In the genomic region with DNA sequence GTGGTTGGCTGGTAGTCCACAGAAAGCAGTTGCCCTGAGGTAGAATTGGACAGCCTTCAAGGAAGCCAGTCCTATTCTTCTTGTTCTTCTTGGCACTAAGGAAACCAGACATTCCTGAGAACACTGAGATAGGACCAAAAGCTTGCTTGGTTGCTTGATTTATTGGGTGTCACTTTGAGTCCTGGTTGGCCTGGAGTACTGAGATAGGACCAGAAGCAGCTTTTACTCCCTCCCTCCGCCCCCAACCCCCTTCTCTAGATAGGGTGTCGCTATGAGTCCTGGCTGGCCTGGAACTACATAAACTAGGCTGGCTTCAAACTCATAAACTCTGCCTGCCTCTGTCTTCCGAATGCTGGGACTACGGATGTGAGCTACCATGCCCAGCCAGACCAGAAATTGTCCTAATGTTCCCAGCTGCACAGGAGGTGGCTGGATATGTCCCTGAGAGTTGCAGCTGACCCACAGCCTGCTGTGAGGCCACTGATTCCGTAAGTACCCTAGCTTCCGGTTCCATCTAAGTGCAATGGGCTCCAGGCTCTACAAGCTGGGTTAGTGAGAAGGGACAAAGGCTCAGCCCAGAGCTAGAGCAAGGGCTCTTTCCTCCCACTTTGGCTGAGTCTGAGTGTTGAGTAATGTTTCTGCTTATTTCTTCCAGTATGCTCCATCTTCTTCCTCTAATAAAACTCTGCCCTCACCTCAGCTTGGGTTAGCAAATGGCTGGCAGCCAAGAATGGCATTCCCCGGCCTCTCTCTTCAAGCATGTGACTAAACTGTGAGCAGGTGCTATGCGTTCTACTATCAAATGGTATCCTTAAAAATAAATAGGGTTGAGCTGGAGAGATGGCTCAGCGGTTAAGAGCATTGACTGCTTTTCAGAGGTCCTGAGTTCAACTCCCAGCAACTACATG, we compare ENCODE assay signal across 19 mouse cellular contexts. TPM values are rescaled to one million over a fixed set of nuclear protein-coding genes. Genes with fewer than 3 reads are reported as not detected.
DNase-seq lines count a peak whose midpoint lies in the region; ATAC-seq and TF ChIP-seq lines count a peak whose summit lies in the region.
"Had no signal": no experiment of that assay in that cellular context is flagged by ENCODE, and none has a peak within 500 bp of the region (broad histone marks: within the 10 kb centered on the region; RNA-seq: fewer than 3 reads in every experiment).

No protein-coding gene starts in this region.

- no peaks in the 10 kb centered on the region for H3K36me3 ChIP-seq in heart, embryonic 13.5 days
- H3K36me3 ChIP-seq in heart, embryonic 10.5 days: no peaks in the 10 kb centered on the region
- H3K36me3 ChIP-seq in liver, embryonic 14.5 days (replicated peaks; ENCODE audit: control insufficient read depth, insufficient read depth, low read depth): no peaks in the 10 kb centered on the region
- no peaks in the 10 kb centered on the region for H3K36me3 ChIP-seq in forebrain, embryonic 13.5 days (ENCODE audit: poor library complexity, severe bottlenecking)
- H3K36me3 ChIP-seq: embryonic facial prominence, embryonic 13.5 days; midbrain, embryonic 13.5 days had no signal

- TF ChIP-seq POLR2A in bone marrow, adult 2 months (IDR thresholded peaks at IDR 0.05; ENCODE audit: borderline replicate concordance, control insufficient read depth, low read depth, low read length): no peak

- DNase-seq in heart, embryonic 10.5 days (ENCODE audit: low spot score): no peak
- peak; percentile 26 to 32 (median 27) for DNase-seq in liver, embryonic 14.5 days (ENCODE audit: low read depth in 3 of 3, low spot score in 3 of 3)
- peak; percentile 46 to 68 for DNase-seq in lung, postnatal 4 days
- no peak for DNase-seq in adrenal gland, adult 18-20 months (ENCODE audit: low spot score in 2 of 2)
- DNase-seq in layer of hippocampus, postnatal 10 days (ENCODE audit: low spot score in 2 of 2): no peak
- DNase-seq: adrenal gland, postnatal 14 days; cerebellum, adult 8-10 months; right cerebral cortex, postnatal 25 days had no signal

- no peaks in the 10 kb centered on the region for H3K9me3 ChIP-seq in heart, embryonic 13.5 days
- no peaks in the 10 kb centered on the region for H3K9me3 ChIP-seq in heart, embryonic 10.5 days
- no peaks in the 10 kb centered on the region for H3K9me3 ChIP-seq in liver, embryonic 14.5 days (ENCODE audit: control insufficient read depth, low read length)
- H3K9me3 ChIP-seq in forebrain, embryonic 13.5 days (replicated peaks): no peaks in the 10 kb centered on the region
- H3K9me3 ChIP-seq: embryonic facial prominence, embryonic 13.5 days; midbrain, embryonic 13.5 days had no signal

- H3K4me2 ChIP-seq in heart, embryonic 13.5 days: no peak overlapping the region
- H3K4me2 ChIP-seq in liver, embryonic 14.5 days (ENCODE audit: low read depth): peak overlapping the region; percentile 31
- no peak overlapping the region for H3K4me2 ChIP-seq in forebrain, embryonic 13.5 days
- H3K4me2 ChIP-seq: embryonic facial prominence, embryonic 13.5 days; midbrain, embryonic 13.5 days had no signal

- peaks cover 25% of the 10 kb centered on the region for H3K4me1 ChIP-seq in heart, embryonic 13.5 days
- peaks cover 5% of the 10 kb centered on the region; the same call in 1 of the 2 replicates for H3K4me1 ChIP-seq in heart, embryonic 10.5 days
- H3K4me1 ChIP-seq in bone marrow, adult 2 months (ENCODE audit: control insufficient read depth, insufficient read depth, low read length): peaks cover 4% of the 10 kb centered on the region
- H3K4me1 ChIP-seq in liver, embryonic 14.5 days (replicated peaks; ENCODE audit: control insufficient read depth in 2 of 2, insufficient read depth in 2 of 2, low read length in 1 of 2): peaks cover 18 to 34% of the 10 kb centered on the region in 2 experiments
- H3K4me1 ChIP-seq in forebrain, embryonic 13.5 days: no peaks in the 10 kb centered on the region
- H3K4me1 ChIP-seq: midbrain, embryonic 13.5 days had no signal

- 0 out of 2 replicates have a peak, but pooled peaks cover 3% of the 10 kb centered on the region for H3K27me3 ChIP-seq in heart, embryonic 13.5 days (replicated peaks)
- H3K27me3 ChIP-seq in heart, embryonic 10.5 days (ENCODE audit: insufficient read depth, poor library complexity, severe bottlenecking): 0 out of 2 replicates have a peak, but pooled peaks cover 7% of the 10 kb centered on the region
- no peaks in the 10 kb centered on the region for H3K27me3 ChIP-seq in liver, embryonic 14.5 days (ENCODE audit: control insufficient read depth, insufficient read depth, low read length)
- H3K27me3 ChIP-seq in forebrain, embryonic 13.5 days: no peaks in the 10 kb centered on the region
- H3K27me3 ChIP-seq: embryonic facial prominence, embryonic 13.5 days; midbrain, embryonic 13.5 days had no signal

- 0 out of 2 replicates have a peak, but pooled peaks have one; percentile 16 for TF ChIP-seq EP300 in liver, embryonic 14.5 days (IDR thresholded peaks at IDR 0.05; ENCODE audit: low read depth)

- WGBS in heart, embryonic 13.5 days: 57% methylated on average over 9 of the region's 9 CpGs
- WGBS in heart, embryonic 10.5 days: 74% methylated on average over 9 of the region's 9 CpGs
- WGBS in bone marrow, adult 2 months: 44% methylated on average over 9 of the region's 9 CpGs
- WGBS in liver, embryonic 14.5 days (ENCODE audit: insufficient replicate concordance): 41% methylated on average over 9 of the region's 9 CpGs
- 93% methylated on average over 9 of the region's 9 CpGs for WGBS in forebrain, embryonic 13.5 days

- TF ChIP-seq CTCF in bone marrow, adult 2 months (IDR thresholded peaks at IDR 0.05; ENCODE audit: control insufficient read depth, insufficient read depth, low read length): no peak
- no peak for TF ChIP-seq CTCF in liver, embryonic 14.5 days (IDR thresholded peaks at IDR 0.05; ENCODE audit: low read depth)

- H3K27ac ChIP-seq in heart, embryonic 13.5 days (replicated peaks): peak overlapping the region; percentile 41; the same call in 1 of the 2 replicates
- H3K27ac ChIP-seq in heart, embryonic 10.5 days: no peak overlapping the region
- H3K27ac ChIP-seq in bone marrow, adult 2 months (ENCODE audit: control insufficient read depth, insufficient read depth, low read depth, low read length, poor library complexity): 0 out of 2 replicates have a peak overlapping the region, but pooled peaks have one; percentile 29
- no peak overlapping the region for H3K27ac ChIP-seq in liver, embryonic 14.5 days
- H3K27ac ChIP-seq in forebrain, embryonic 13.5 days: no peak overlapping the region
- H3K27ac ChIP-seq: embryonic facial prominence, embryonic 13.5 days; midbrain, embryonic 13.5 days had no signal

- no peak for ATAC-seq in heart, embryonic 13.5 days (ENCODE audit: extremely low read depth, insufficient number of reproducible peaks, low FRiP score, low TSS enrichment)
- peak; percentile 75 for ATAC-seq in liver, embryonic 14.5 days (ENCODE audit: insufficient read depth)
- ATAC-seq in forebrain, embryonic 13.5 days: no peak
- ATAC-seq: inflammation-experienced regulatory T-cells, adult 6 months; midbrain, embryonic 13.5 days had no signal

- no peak overlapping the region for H3K4me3 ChIP-seq in heart, embryonic 13.5 days
- H3K4me3 ChIP-seq in heart, embryonic 10.5 days: no peak overlapping the region
- H3K4me3 ChIP-seq in bone marrow, adult 2 months (replicated peaks; ENCODE audit: control insufficient read depth, low read depth, low read length): no peak overlapping the region
- H3K4me3 ChIP-seq in liver, embryonic 14.5 days (ENCODE audit: insufficient read depth in 1 of 2, low read depth in 2 of 2, low read length in 2 of 2): no peak overlapping the region
- H3K4me3 ChIP-seq in forebrain, embryonic 13.5 days: no peak overlapping the region
- H3K4me3 ChIP-seq: embryonic facial prominence, embryonic 13.5 days; midbrain, embryonic 13.5 days had no signal

- no peak overlapping the region for H3K9ac ChIP-seq in heart, embryonic 13.5 days
- 0 out of 2 replicates have a peak overlapping the region, but pooled peaks have one; percentile 27 for H3K9ac ChIP-seq in liver, embryonic 14.5 days (replicated peaks)
- no peak overlapping the region for H3K9ac ChIP-seq in forebrain, embryonic 13.5 days
- H3K9ac ChIP-seq: embryonic facial prominence, embryonic 13.5 days; midbrain, embryonic 13.5 days had no signal

RNA-seq across cellular contexts. Expression of a gene that starts 9.0 kb away (rescaled TPM):
- polyA plus RNA-seq in heart, embryonic 13.5 days (2015; fragmentation: Nextera tagmentation; extraction: Ambion mirVana): 6.2 and 9.3 TPM in 2 replicates
- polyA plus RNA-seq in heart, embryonic 10.5 days (2016; fragmentation: Nextera tagmentation; extraction: Ambion mirVana): 0.75 and 1.2 TPM in 2 replicates
- polyA plus RNA-seq in bone marrow, adult 2 months (2011; ENCODE audit: insufficient read depth, insufficient read length, low replicate concordance, missing spikeins): 28.1 and 37.6 TPM in 2 replicates
- polyA plus RNA-seq in liver, embryonic 14.5 days (2012; rRNA removed): 1.9 and 2.6 TPM in 2 replicates
- 1.3 and 3.2 TPM in 2 replicates for polyA plus RNA-seq in liver, embryonic 14.5 days (2014; fragmentation: Nextera tagmentation; extraction: Ambion mirVana)
- total RNA-seq in adrenal gland, adult 18-20 months (2021): 10 to 100 TPM; 13.6 to 26.7 TPM
- 1 to 10 TPM; 2.9 to 5.5 TPM for total RNA-seq in layer of hippocampus, postnatal 10 days (2021)
- 2.1 and 2.5 TPM in 2 replicates for polyA plus RNA-seq in forebrain, embryonic 13.5 days (2015; fragmentation: Nextera tagmentation; extraction: Ambion mirVana)

RNA-seq across cellular contexts. Expression of a gene that starts 27.0 kb away (rescaled TPM):
- polyA plus RNA-seq in heart, embryonic 13.5 days (2015; fragmentation: Nextera tagmentation; extraction: Ambion mirVana): not detected in 2 replicates
- not detected in 2 replicates for polyA plus RNA-seq in heart, embryonic 10.5 days (2016; fragmentation: Nextera tagmentation; extraction: Ambion mirVana)
- 1.9 and 6.0 TPM in 2 replicates for polyA plus RNA-seq in bone marrow, adult 2 months (2011; ENCODE audit: insufficient read depth, insufficient read length, low replicate concordance, missing spikeins)
- polyA plus RNA-seq in liver, embryonic 14.5 days (2012; rRNA removed): 0.07 TPM in 1 of 2 replicates, not detected in the other
- not detected in 2 replicates for polyA plus RNA-seq in liver, embryonic 14.5 days (2014; fragmentation: Nextera tagmentation; extraction: Ambion mirVana)
- total RNA-seq in adrenal gland, adult 18-20 months (2021): under 1 TPM in 1 of 2 experiments, not detected in 1; 0.38 TPM
- total RNA-seq in layer of hippocampus, postnatal 10 days (2021): not detected
- polyA plus RNA-seq in forebrain, embryonic 13.5 days (2015; fragmentation: Nextera tagmentation; extraction: Ambion mirVana): not detected in 2 replicates
- total RNA-seq: adrenal gland, postnatal 14 days; layer of hippocampus, adult 8-10 months had no signal
- polyA plus RNA-seq: C2C12; embryonic facial prominence, embryonic 13.5 days; heart, embryonic 14.5 days; inflammation-experienced regulatory T-cells, adult 6 months; limb, embryonic 11.5 days; midbrain, embryonic 13.5 days; stomach, embryonic 14.5 days had no signal

RNA-seq across cellular contexts. Expression of a gene that starts 27.4 kb away (rescaled TPM):
- 27.7 and 28.8 TPM in 2 replicates for polyA plus RNA-seq in heart, embryonic 13.5 days (2015; fragmentation: Nextera tagmentation; extraction: Ambion mirVana)
- 36.6 and 44.3 TPM in 2 replicates for polyA plus RNA-seq in heart, embryonic 10.5 days (2016; fragmentation: Nextera tagmentation; extraction: Ambion mirVana)
- 25.8 and 27.0 TPM in 2 replicates for polyA plus RNA-seq in bone marrow, adult 2 months (2011; ENCODE audit: insufficient read depth, insufficient read length, low replicate concordance, missing spikeins)
- 19.5 and 24.7 TPM in 2 replicates for polyA plus RNA-seq in liver, embryonic 14.5 days (2012; rRNA removed)
- polyA plus RNA-seq in liver, embryonic 14.5 days (2014; fragmentation: Nextera tagmentation; extraction: Ambion mirVana): 23.6 and 34.4 TPM in 2 replicates
- 10 to 100 TPM; 39.6 to 50.1 TPM for total RNA-seq in adrenal gland, adult 18-20 months (2021)
- 10 to 100 TPM; 27.1 to 36.3 TPM for total RNA-seq in layer of hippocampus, postnatal 10 days (2021)
- polyA plus RNA-seq in forebrain, embryonic 13.5 days (2015; fragmentation: Nextera tagmentation; extraction: Ambion mirVana): 57.3 and 64.6 TPM in 2 replicates

RNA-seq across cellular contexts. Expression of a gene that starts 36.1 kb away (rescaled TPM):
- 19.4 and 22.1 TPM in 2 replicates for polyA plus RNA-seq in heart, embryonic 13.5 days (2015; fragmentation: Nextera tagmentation; extraction: Ambion mirVana)
- polyA plus RNA-seq in heart, embryonic 10.5 days (2016; fragmentation: Nextera tagmentation; extraction: Ambion mirVana): 19.8 and 23.3 TPM in 2 replicates
- polyA plus RNA-seq in bone marrow, adult 2 months (2011; ENCODE audit: insufficient read depth, insufficient read length, low replicate concordance, missing spikeins): 98.2 and 269 TPM in 2 replicates
- polyA plus RNA-seq in liver, embryonic 14.5 days (2012; rRNA removed): 8.4 and 8.8 TPM in 2 replicates
- 7.2 and 9.7 TPM in 2 replicates for polyA plus RNA-seq in liver, embryonic 14.5 days (2014; fragmentation: Nextera tagmentation; extraction: Ambion mirVana)
- 10 to 100 TPM; 34.6 to 35.8 TPM for total RNA-seq in adrenal gland, adult 18-20 months (2021)
- total RNA-seq in layer of hippocampus, postnatal 10 days (2021): 10 to 100 TPM; 20.8 to 23.2 TPM
- 26.3 and 30.8 TPM in 2 replicates for polyA plus RNA-seq in forebrain, embryonic 13.5 days (2015; fragmentation: Nextera tagmentation; extraction: Ambion mirVana)

RNA-seq across cellular contexts. Expression of a gene that starts 37.0 kb away (rescaled TPM):
- polyA plus RNA-seq in heart, embryonic 13.5 days (2015; fragmentation: Nextera tagmentation; extraction: Ambion mirVana): 0.15 and 0.33 TPM in 2 replicates
- 0.18 and 0.23 TPM in 2 replicates for polyA plus RNA-seq in heart, embryonic 10.5 days (2016; fragmentation: Nextera tagmentation; extraction: Ambion mirVana)
- 21.2 and 45.7 TPM in 2 replicates for polyA plus RNA-seq in bone marrow, adult 2 months (2011; ENCODE audit: insufficient read depth, insufficient read length, low replicate concordance, missing spikeins)
- 1.2 and 1.6 TPM in 2 replicates for polyA plus RNA-seq in liver, embryonic 14.5 days (2012; rRNA removed)
- polyA plus RNA-seq in liver, embryonic 14.5 days (2014; fragmentation: Nextera tagmentation; extraction: Ambion mirVana): 0.69 TPM in 2 replicates
- 1 to 10 TPM; 2.4 to 3.2 TPM for total RNA-seq in adrenal gland, adult 18-20 months (2021)
- under 1 TPM; 0.43 to 0.51 TPM for total RNA-seq in layer of hippocampus, postnatal 10 days (2021)
- polyA plus RNA-seq in forebrain, embryonic 13.5 days (2015; fragmentation: Nextera tagmentation; extraction: Ambion mirVana): 0.38 and 0.46 TPM in 2 replicates

Comparison
In these comparisons a context has a peak if more than half of its experiments do, and no peak if none do; other contexts are left out.
1. H3K27ac ChIP-seq: peak in heart, embryonic 13.5 days (single experiment) and bone marrow, adult 2 months (single experiment); none in heart, embryonic 10.5 days (single experiment), liver, embryonic 14.5 days (single experiment) and forebrain, embryonic 13.5 days (single experiment).
2. DNase-seq: peak in liver, embryonic 14.5 days (3 of 3) and lung, postnatal 4 days (2 of 2); none in heart, embryonic 10.5 days (single experiment), adrenal gland, adult 18-20 months (0 of 2) and layer of hippocampus, postnatal 10 days (0 of 2).